Mouse (Mus musculus) mesoderm, embryonic 11.5 days (tissue): ENCODE measurements at regions not wholly inside any gene's neighbourhood (a gene's known extent, or its start where the extent isn't known, plus 50 kb on each side); places are given as distances from the start of the nearest gene placed in this dataset.

Experiments used
- DNase-seq: peaks from one replicate; pipeline ENCODE4 v3.0.0-alpha.2; 2012; ENCODE audit warnings: low read depth, low spot score

DNA sequence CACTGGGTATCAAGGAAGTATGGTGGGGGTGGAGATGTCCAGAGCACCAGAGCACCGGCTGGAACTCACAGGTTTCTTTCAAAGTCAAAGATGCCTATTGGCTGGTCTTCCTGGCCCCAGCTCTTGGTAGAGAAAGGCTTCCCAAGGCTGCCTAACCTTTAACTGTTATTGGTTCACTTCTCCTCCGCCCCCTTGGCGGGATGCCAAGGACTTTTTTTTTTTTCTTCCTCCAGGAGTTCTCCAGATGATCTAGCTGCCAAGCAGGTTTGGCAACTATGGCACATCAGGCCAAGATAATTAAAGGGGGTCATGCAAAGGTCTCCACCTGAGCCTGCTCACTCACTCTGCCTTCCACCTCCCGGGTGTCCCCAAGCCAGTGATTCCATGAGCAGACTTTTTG, 67.5 kb downstream of the Sc5d start:
- peak; percentile 34 for DNase-seq

DNA sequence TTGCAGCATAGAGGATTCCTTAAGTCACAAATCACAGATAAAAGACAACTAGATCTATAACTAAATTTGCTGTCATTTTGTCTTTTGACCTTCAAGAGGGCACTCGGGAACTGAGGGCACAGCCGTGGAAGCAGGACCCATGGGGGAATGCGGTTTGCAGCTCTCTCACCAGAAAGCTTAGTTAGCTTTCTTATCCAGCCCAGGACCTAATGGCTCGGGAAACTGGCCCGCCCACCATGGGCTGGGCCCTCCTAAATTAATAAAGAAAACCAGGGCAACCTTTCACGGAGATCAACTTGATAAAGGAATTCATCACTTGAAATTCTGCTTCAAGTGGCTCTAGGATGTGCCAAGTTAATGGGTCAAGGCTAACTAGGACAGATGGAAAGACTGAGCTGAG, 67.9 kb downstream of the Sc5d start:
- DNase-seq, result no peak

DNA sequence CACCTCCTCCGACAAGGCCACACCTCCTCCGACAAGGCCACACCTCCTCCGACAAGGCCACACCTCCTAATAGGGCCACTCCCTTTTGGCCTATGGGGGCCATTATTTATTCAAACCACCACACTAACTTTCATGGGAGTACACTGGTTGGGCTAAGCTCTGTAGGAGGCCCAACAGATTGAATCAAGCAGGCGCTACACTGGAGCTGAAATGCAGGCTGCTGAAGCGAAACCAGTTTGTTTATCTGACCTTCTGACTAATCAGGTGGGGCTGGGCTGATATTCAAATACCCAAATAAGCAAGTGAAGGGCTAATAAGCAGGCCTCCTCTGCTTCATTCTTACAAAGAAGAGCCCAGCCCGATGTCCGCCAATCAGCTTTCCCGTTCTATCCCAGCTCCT, 68.4 kb downstream of the Sc5d start:
- no peak for DNase-seq

DNA sequence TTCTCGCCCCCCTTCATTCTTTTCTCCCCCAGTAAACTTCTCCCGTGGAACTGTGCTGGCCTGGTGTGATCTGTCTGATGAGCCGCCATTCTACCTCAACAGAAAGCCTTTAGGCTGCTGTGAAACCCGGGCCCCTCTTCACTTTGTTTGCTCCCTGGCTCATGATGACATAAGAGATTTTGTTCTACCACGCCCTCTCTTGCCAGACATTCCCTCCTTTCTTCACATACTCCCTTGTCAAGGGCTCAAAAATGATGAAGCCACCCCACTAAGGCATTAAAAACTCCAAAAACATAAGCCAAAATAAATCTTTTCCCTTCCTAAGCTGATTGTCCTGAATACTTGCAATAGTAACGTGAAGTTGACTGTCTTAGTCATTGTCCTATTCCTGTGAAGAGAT, 69.1 kb downstream of the Sc5d start:
- no peak for DNase-seq

DNA sequence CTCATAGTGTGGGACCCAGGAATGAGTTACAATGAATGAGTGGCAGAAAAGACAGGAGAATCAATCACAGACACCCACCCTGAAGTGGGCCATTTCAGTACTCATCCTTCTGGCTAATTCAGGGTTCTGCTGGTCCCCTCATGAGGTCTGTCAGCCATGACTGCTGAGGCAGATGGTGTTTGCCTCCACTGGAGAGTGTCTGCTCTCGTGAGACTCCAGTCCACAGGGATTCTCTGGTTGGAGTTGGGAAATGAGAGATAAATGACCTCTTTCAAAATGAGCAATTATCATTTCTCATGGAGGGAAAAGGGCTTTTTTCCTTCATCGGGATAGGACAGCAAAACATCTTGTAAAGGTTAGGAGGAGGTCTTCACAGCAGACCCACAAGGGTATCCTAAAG, 69.9 kb downstream of the Sc5d start:
- DNase-seq, result no peak

DNA sequence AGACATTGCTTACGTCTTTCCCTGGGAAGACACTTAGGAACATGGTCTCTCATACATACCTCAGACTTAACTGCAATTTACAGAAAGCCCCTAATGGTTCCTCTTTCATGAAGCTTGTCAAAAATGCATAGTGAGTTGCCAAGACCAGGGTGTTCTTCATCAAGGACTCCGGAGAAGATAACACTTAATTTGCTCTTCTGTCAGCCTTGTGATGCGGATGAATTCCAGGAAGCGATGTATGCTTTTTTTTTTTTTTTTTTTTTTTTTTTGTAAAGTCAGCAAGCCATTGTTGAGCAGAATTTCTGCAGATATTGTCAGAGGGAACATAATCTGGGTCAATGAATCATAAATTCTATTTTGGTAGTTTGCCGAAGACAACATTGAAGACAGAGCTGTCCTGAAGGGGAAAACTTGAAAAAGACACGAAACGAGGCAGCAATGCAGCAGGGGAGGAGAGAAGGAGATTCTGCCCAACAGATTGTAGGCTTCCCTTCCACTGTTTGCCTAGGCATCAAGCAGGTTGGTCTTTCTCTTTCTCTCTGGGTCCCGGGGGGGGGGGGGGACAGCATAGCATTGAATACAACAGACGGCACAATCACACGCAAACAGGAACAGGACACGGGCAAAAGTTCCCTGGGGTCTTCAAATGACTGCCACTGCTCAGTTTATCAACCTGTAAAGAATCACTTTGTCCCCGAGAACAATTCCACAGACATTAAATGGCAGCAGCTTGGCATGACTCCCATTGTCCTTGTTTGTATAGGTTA, 69.1 kb upstream of the Sorl1 start:
- DNase-seq, result no peak

DNA sequence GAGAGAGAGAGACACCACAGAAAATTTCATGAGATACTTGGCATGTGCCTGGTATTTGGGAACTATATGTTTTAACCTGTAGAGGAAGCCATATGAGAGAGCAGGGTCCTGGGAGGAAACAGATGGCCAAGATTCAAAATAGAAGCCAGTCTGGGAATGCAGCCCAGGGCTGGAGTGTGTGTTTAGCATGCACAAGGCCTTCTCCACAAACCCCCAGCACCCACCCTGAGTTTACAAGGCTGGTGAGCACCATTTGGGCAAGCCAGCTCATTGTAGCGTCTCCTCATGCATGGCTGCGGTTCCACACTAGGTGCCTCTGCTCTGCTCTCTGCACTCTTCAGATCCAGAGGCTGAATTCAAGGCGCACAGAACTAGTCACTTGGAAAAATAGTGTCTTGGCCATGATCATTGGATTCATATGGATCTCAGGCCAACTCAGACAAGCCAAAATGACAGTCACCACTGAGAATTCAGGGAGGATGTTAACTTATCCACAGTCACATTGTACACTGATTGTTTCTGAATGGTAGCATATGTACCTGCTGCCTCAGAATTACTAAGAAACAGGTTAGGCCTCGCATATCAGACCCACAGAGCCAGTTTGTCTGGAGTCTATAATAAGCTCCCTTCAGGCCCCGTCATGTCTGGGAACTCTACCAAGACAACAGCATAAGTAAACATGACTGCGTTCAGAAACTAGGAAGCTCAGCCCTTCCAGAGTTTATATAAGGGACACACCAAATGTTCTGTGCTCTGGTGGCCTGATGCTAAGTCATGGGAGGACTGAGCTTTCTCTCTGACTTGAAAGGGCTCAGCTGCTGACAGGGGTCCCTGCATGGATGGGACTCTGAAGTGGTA, 63.5 kb upstream of the Sorl1 start:
- no peak for DNase-seq

DNA sequence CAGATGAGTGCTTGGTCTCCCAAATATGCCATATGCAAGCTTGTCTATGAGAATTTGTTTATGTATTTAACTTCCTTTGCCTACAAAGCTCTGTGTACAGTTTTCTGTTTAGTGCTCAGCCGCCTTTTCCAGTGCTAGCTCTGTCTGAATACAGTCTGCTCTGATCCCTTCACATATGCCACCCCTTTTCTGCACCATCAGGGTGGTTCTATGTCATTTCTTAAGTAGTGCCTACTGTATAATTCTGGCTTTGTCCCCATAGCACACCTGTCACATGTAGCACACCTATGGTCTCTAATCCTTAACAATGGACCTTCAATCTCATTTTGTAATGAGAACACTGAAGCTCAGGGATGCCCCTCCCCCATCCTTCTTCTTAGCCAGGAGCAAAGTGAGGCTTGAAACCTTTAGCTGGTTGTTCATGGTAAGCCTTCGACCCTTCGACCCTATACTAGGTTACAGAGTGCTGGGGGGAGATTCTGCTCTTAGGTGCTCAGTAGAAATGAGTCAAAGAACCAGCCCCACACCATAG, 60.1 kb upstream of the Sorl1 start:
- DNase-seq, result no peak

DNA sequence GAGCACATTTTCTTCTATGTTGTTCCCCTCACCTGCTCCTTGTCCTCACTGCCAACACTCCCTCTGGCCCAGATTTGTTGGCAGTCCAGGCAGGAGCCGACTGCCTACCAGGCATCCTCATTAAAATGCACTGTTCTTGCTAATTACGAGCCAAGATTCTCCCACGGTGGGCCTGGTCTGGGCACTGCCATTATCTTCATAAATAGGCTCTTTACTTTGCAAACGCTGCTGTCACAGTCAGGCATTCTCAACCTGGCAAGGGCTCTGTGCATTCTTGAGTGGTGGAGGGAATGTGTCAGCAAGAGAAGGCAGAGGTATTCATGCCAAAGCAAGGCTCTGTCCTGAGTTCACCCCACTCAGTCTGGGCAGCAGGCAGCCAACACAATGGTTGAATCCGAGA, 59.4 kb upstream of the Sorl1 start:
- no peak for DNase-seq

DNA sequence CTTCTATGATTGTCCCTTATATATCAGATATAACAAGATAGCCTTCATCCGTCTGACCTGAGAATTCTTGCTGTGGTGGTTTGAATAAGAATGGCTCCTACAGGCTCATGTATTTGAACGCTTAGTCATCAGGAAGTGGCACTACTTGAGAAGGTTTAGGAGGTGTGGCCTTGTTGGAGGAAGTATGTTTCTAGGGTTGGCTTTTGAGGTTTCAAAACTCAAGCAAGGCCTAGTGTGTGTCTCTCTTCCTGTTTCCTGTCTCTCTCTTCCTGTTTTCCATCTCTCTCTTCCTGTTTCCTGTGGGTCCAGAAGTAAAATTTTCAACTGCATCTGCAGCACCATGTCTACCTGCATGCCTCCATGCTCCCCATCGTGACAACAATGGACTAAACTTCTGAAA, 58.3 kb upstream of the Sorl1 start:
- no peak for DNase-seq

DNA sequence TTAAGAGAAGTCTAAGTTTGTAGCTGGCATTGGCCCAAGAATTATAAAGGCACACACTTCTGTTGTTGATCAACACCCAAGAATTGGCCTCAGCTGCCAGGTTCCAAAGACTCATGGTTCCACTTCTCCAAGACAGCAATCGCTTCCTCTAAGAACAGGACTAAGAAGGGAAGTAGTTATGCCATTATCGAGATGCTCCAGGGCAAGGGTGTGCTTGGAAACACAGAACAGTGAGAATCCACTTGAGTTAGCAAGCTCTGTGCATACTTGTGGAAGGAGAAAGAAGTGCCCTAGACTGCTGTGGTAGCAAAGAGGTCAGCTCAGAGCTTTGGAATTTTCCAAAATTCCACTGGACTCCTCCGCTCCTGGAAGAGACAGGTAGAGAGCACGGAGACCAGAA, 56.1 kb upstream of the Sorl1 start:
- no peak for DNase-seq

DNA sequence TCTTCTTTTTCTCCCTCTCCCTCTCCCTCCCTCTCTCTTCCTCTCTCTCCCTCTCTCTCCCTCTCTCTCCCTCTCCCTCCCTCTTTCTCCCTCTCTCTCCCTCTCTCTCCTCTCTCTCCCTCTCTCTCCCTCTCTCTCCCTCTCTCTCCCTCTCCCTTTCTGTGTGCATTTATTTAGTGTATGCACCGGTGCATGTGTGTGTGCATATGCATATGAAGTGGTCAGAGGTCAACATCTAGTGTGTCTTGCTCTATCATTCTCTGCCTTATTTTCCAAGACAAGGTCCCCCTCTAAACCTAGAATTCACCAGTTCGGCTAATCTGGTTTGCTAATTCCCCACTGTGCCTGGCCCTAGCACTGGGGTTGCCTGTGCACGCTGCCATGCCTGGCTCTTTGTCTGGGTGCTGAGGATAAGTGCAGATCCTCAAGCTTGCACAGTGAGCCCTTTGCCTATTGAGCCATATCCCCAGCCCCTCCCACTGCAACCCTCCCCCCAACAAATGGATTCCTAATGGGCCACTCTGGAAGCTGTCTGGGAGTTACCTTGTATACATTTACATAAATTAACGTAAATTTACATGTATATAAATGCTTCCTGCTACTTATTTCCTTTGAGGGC, 54.8 kb upstream of the Sorl1 start:
- DNase-seq, result peak; percentile 32

DNA sequence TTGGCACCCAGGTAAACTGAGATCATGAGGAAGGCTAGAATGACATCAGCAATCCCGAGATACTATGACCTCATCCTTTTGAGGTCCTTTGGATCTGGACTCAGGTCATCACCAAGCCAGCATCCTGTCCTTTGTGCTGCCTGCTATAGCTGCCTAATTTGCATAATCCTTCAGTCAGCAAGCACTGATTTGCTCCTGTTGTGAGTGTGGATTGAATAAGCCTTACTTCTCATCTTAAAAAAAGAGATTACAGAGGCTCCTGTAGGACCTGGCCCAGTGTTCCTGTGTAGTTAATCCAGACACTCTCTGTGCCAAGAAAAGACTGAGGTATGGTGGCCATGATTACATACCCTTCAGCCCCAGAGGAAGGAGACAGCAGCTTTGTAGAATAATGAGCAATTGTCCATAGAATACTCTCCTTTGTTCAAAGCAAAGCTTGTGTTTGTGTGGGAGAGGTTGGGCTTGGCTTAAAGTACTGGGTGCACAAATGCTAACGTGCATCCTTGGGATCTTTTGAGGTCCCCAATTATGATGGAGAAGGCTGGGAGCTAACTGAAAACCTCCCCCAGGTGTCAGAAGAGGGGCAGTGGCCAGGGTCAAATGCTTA, 50.4 kb upstream of the Sorl1 start:
- no peak for DNase-seq
